Mouse (Mus musculus): Measurements from ENCODE around the gene Hagh.

DNA sequence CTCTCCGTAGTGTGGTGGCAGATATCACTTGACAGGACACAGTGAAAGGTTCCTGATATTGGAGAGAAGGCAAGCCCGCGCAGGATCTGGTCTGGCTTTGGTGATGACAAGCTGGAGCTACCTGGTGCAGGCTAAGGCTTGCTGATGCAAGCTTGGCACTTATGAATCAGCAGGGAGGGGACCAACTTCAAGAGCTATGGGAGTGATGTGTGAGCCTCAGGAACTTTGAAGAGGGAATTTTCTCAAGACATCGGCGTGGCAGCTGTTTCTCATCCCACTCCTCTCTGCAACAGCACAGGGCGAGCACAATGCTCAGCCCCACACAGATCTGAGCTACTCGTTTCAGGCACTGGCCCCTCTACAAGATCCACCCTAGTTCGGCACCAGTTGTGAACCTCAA, at the start of gene Hagh:
- TF ChIP-seq CTCF (IDR thresholded peaks at IDR 0.05; ENCODE audit: borderline replicate concordance, control insufficient read depth, extremely low read depth, insufficient read depth, low read length, poor library complexity), result no peak
- TF ChIP-seq POLR2A (IDR thresholded peaks at IDR 0.05; ENCODE audit: control insufficient read depth, extremely low read depth, insufficient read depth, low read length, poor library complexity), result no peak
